Mouse (Mus musculus): Measurements from ENCODE around the gene Pkd1l2.

DNA sequence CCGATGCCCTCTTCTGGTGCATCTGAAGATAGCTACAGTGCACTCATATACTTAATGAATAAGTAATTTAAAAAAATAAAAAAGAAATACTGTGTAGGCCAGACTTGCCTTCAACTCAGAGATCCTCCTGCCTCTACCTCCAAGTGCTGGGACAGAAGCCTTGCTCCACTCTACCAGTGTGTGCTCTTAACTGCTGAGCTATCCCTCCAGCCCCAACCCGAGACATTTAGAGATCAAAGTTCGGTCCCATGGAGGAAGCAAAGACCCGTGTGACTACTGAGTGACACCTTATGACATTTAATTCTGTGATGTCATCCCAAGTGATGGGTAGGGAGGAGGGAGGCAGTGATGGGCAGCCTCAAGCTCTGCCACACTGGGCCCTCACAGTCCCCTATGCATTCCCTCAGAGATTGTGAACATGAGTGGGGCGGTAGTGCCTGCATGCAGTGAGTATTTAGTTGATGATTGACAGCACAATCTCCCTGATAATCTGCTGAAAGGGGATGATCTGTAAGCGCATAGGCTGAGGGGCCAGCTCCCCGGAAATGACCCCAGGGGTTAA lies 44.8 kb downstream of the Pkd1l2 start:
- no peak for TF ChIP-seq CTCF (IDR thresholded peaks at IDR 0.05; ENCODE audit: borderline replicate concordance, control insufficient read depth, extremely low read depth, insufficient read depth, low read length, poor library complexity)
- TF ChIP-seq POLR2A (IDR thresholded peaks at IDR 0.05; ENCODE audit: control insufficient read depth, extremely low read depth, insufficient read depth, low read length, poor library complexity), result no peak
